Mouse (Mus musculus): ENCODE results near the gene Rpsa. TPM values are rescaled to one million over a fixed set of nuclear protein-coding genes. Genes with fewer than 3 reads are reported as not detected.

The Rpsa gene
- total and polyA plus RNA-seq, 2 experiments from 2014 or later = 876 to 1,524 TPM

- Histone ChIP-seq H3K4me3 (ENCODE audit: low read depth, low read length) (no peak overlapping the region), H3K4me2 (ENCODE audit: low read depth, low read length, poor library complexity, severe bottlenecking) (no peak overlapping the region), H3K4me1 (ENCODE audit: insufficient read depth, low read length) (peaks cover 4% of the 10 kb centered on the region; the same call in 1 of the 2 replicates), H3K27ac (ENCODE audit: low read depth, low read length) (no peak overlapping the region), H3K9ac (replicated peaks; ENCODE audit: low read length, poor library complexity, severe bottlenecking) (no peak overlapping the region), H3K27me3 (ENCODE audit: insufficient read depth, low read length) (no peaks in the 10 kb centered on the region), H3K9me3 (ENCODE audit: low read length) (no peaks in the 10 kb centered on the region), H3K36me3 (ENCODE audit: insufficient read depth, low read length) (peaks cover 23% of the 10 kb centered on the region)
- WGBS = 93% methylated on average over 2 of the region's 2 CpGs
- TF ChIP-seq CTCF (IDR thresholded peaks at IDR 0.05) = no peak
- ATAC-seq (ENCODE audit: low FRiP score) (no peak), DNase-seq (ENCODE audit: low spot score) (no peak)
Measured at GRCm38 (mm10) chr9:120114789-120115151, 12.7 kb upstream of the Rpsa start.

DNA sequence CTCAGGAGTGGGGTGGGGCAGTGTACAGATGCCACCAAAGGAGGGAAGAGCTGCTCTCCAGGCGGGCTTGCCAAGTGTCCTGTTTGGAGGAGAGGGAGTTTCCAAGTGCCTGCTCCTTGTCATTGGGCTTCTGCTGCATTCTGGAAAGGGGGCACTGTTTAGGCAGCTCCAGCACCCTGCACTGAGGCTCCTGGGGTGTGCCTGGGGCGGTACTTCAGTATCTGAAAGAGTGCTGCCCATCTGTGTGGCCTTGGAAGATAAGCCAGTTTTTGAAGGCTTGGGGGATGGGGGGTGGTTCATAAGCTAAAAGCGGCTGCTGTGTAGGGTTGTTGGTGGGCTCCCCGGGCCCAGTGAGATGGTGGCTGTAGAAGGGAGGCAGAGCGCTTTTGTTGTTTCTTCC is 11.9 kb upstream of the Rpsa start:
- Histone ChIP-seq H3K9me3 (ENCODE audit: low read length) (no peaks in the 10 kb centered on the region), H3K27me3 (ENCODE audit: insufficient read depth, low read length) (no peaks in the 10 kb centered on the region), H3K4me1 (ENCODE audit: insufficient read depth, low read length) (peaks cover 4% of the 10 kb centered on the region; the same call in 1 of the 2 replicates), H3K4me2 (ENCODE audit: low read depth, low read length, poor library complexity, severe bottlenecking) (no peak overlapping the region), H3K36me3 (ENCODE audit: insufficient read depth, low read length) (peaks cover 31% of the 10 kb centered on the region), H3K4me3 (ENCODE audit: low read depth, low read length) (no peak overlapping the region), H3K9ac (replicated peaks; ENCODE audit: low read length, poor library complexity, severe bottlenecking) (no peak overlapping the region), H3K27ac (ENCODE audit: low read depth, low read length) (no peak overlapping the region)
- TF ChIP-seq CTCF (IDR thresholded peaks at IDR 0.05) = no peak
- ATAC-seq (ENCODE audit: low FRiP score) (no peak), DNase-seq (ENCODE audit: low spot score) (no peak)
- WGBS = 85% methylated on average over 5 of the region's 5 CpGs

DNA sequence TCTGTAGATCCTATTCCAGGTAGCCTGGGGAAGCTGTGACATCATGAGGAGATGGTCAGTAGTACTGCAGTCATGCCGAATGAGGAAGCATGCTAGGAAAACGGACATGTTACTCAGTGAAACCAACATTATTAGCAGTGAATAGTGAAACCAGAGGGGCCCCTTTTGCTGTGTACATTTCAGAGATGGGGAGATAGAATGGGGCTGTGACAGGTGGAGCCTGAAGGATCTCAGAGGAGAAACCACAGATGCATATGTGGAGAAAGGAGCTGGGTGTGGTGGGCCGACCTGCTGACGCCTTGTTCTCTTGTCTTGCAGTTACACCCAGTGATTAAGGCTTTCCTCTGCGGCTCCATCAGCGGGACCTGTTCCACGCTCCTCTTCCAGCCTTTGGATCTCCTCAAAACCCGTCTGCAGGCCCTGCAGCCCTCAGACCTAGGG is 11.3 kb upstream of the Rpsa start:
- no peak for DNase-seq (ENCODE audit: low spot score)
- no peak for TF ChIP-seq CTCF (IDR thresholded peaks at IDR 0.05)
- H3K27me3 ChIP-seq (ENCODE audit: insufficient read depth, low read length) = no peaks in the 10 kb centered on the region
- peaks cover 36% of the 10 kb centered on the region for H3K36me3 ChIP-seq (ENCODE audit: insufficient read depth, low read length)
- H3K4me1 ChIP-seq (ENCODE audit: insufficient read depth, low read length) = peaks cover 3% of the 10 kb centered on the region; the same call in 1 of the 2 replicates
- no peak overlapping the region for H3K4me2 ChIP-seq (ENCODE audit: low read depth, low read length, poor library complexity, severe bottlenecking)
- H3K9ac ChIP-seq (replicated peaks; ENCODE audit: low read length, poor library complexity, severe bottlenecking) = no peak overlapping the region
- no peaks in the 10 kb centered on the region for H3K9me3 ChIP-seq (ENCODE audit: low read length)
- no peak overlapping the region for H3K4me3 ChIP-seq (ENCODE audit: low read depth, low read length)
- 87% methylated on average over 8 of the region's 8 CpGs for WGBS
- ATAC-seq (ENCODE audit: low FRiP score) = no peak
- H3K27ac ChIP-seq (ENCODE audit: low read depth, low read length) = no peak overlapping the region

- Histone ChIP-seq H3K4me3 (ENCODE audit: low read depth, low read length) (no peak overlapping the region), H3K27me3 (ENCODE audit: insufficient read depth, low read length) (no peaks in the 10 kb centered on the region), H3K36me3 (ENCODE audit: insufficient read depth, low read length) (peaks cover 42% of the 10 kb centered on the region), H3K4me2 (ENCODE audit: low read depth, low read length, poor library complexity, severe bottlenecking) (no peak overlapping the region), H3K27ac (ENCODE audit: low read depth, low read length) (no peak overlapping the region), H3K4me1 (ENCODE audit: insufficient read depth, low read length) (no peaks in the 10 kb centered on the region), H3K9ac (replicated peaks; ENCODE audit: low read length, poor library complexity, severe bottlenecking) (no peak overlapping the region), H3K9me3 (ENCODE audit: low read length) (no peaks in the 10 kb centered on the region)
- ATAC-seq (ENCODE audit: low FRiP score) (no peak), DNase-seq (ENCODE audit: low spot score) (no peak)
- 93% methylated on average over 4 of the region's 4 CpGs for whole genome bisulfite sequencing
- no peak for TF ChIP-seq CTCF (IDR thresholded peaks at IDR 0.05)
Measured at GRCm38 (mm10) chr9:120118212-120118611, 9.3 kb upstream of the Rpsa start.

DNA sequence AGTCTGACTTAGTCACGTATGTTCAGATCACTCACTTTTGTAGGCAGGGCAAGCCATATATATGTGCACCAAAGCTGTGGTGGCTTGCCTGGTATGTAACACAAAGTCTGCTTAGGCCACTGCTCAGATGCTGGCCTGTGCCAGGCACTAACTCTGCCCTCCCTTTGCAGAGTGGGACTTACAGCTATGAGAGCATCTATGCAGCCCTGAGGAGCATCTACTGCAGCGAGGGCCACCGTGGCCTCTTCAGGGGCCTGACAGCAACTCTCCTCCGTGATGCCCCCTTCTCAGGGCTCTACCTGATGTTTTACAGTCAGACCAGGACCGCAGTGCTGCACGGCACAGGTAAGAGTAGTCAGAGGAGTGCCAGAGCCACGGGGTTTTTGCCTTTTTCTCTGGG is 7.0 kb upstream of the Rpsa start:
- ATAC-seq (ENCODE audit: low FRiP score) = no peak
- no peak for DNase-seq (ENCODE audit: low spot score)
- Histone ChIP-seq H3K4me3 (ENCODE audit: low read depth, low read length) (no peak overlapping the region), H3K27ac (ENCODE audit: low read depth, low read length) (no peak overlapping the region), H3K36me3 (ENCODE audit: insufficient read depth, low read length) (peaks cover 50% of the 10 kb centered on the region), H3K9ac (replicated peaks; ENCODE audit: low read length, poor library complexity, severe bottlenecking) (no peak overlapping the region), H3K9me3 (ENCODE audit: low read length) (no peaks in the 10 kb centered on the region), H3K27me3 (ENCODE audit: insufficient read depth, low read length) (no peaks in the 10 kb centered on the region), H3K4me1 (ENCODE audit: insufficient read depth, low read length) (no peaks in the 10 kb centered on the region), H3K4me2 (ENCODE audit: low read depth, low read length, poor library complexity, severe bottlenecking) (no peak overlapping the region)
- TF ChIP-seq CTCF (IDR thresholded peaks at IDR 0.05) = no peak
- 96% methylated on average over 7 of the region's 7 CpGs for WGBS

DNA sequence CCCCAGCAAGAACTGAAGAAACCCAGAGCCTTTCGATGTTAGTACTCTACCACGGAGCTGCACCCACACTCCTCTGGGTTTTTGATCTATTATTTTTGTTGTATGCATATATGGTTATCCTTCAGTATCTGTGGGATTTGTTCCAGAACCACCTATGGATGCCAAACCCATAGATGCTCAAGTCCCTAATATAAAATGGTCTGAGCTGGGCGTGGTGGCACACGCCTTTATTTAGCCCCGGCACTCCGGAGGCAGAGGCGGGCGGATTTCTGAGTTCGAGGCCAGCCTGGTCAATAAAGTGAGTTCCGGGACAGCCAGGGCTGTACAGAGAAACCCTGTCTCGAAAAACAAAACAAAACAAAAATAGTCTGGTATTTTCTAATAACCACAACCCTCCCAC is 621 bp upstream of the Rpsa start:
- H3K9me3 ChIP-seq (ENCODE audit: low read length) = no peaks in the 10 kb centered on the region
- peak overlapping the region; percentile 48; the same call in 1 of the 2 replicates for H3K9ac ChIP-seq (replicated peaks; ENCODE audit: low read length, poor library complexity, severe bottlenecking)
- peak overlapping the region; percentile 100 for H3K4me3 ChIP-seq (ENCODE audit: low read depth, low read length)
- H3K27ac ChIP-seq (ENCODE audit: low read depth, low read length) = 0 out of 2 replicates have a peak overlapping the region, but pooled peaks have one; percentile 65
- no peaks in the 10 kb centered on the region for H3K27me3 ChIP-seq (ENCODE audit: insufficient read depth, low read length)
- H3K36me3 ChIP-seq (ENCODE audit: insufficient read depth, low read length) = peaks cover 33% of the 10 kb centered on the region
- 0 out of 2 replicates have a peak, but pooled peaks cover 4% of the 10 kb centered on the region for H3K4me1 ChIP-seq (ENCODE audit: insufficient read depth, low read length)
- no peak for TF ChIP-seq CTCF (IDR thresholded peaks at IDR 0.05)
- 67% methylated on average over 11 of the region's 11 CpGs for WGBS
- H3K4me2 ChIP-seq (ENCODE audit: low read depth, low read length, poor library complexity, severe bottlenecking) = peak overlapping the region; percentile 87
- DNase-seq (ENCODE audit: low spot score) = no peak
- no peak for ATAC-seq (ENCODE audit: low FRiP score)

Measured in midbrain, postnatal 0 days (tissue).